Mouse (Mus musculus) stomach, postnatal 0 days (tissue): ENCODE data around the gene Rptor. TPM values are rescaled to one million over a fixed set of nuclear protein-coding genes. Genes with fewer than 3 reads are reported as not detected.

ENCODE experiments used
- ATAC-seq: fragments of 200-750 bp; cut with Nextera tagmentation; 2 replicates; pipeline ENCODE4 v1.8.0; 2017; ENCODE audit not compliant: low FRiP score, low TSS enrichment
- DNase-seq: peaks from one replicate; pipeline ENCODE4 v3.0.0-alpha.2; 2016; ENCODE audit warnings: low spot score
- H3K27ac ChIP-seq: fragments of 300-500 bp; sonication (generic); replicated peaks from 2 replicates; pipeline ENCODE4 v1.5.1; 2014; ENCODE audit warnings: mild to moderate bottlenecking, control low read depth
- H3K27me3 ChIP-seq: fragments of 300-500 bp; sonication (generic); 2 replicates; pipeline ENCODE4 v1.6.1; 2014; ENCODE audit warnings: low read length; ENCODE audit not compliant: control insufficient read depth, insufficient read depth
- H3K36me3 ChIP-seq: fragments of 300-500 bp; sonication (generic); 2 replicates; pipeline ENCODE4 v1.6.1; 2014; ENCODE audit warnings: low read length, mixed read lengths; ENCODE audit not compliant: control insufficient read depth, insufficient read depth
- H3K4me1 ChIP-seq: fragments of 300-500 bp; sonication (generic); replicated peaks from 2 replicates; pipeline ENCODE4 v1.6.1; 2014; ENCODE audit warnings: antibody characterized with exemption; ENCODE audit not compliant: control insufficient read depth, insufficient read depth
- H3K4me2 ChIP-seq: fragments of 300-500 bp; sonication (generic); replicated peaks from 2 replicates; pipeline ENCODE4 v1.6.1; 2014; ENCODE audit warnings: low read depth, mild to moderate bottlenecking, control low read depth, moderate library complexity
- H3K4me3 ChIP-seq: fragments of 300-500 bp; sonication (generic); 2 replicates; pipeline ENCODE4 v1.5.1; 2014; ENCODE audit warnings: low read depth, low read length, control low read depth
- H3K9ac ChIP-seq: fragments of 300-500 bp; sonication (generic); 2 replicates; pipeline ENCODE4 v1.6.1; 2014; ENCODE audit warnings: mild to moderate bottlenecking, low read length, control low read depth, mixed read lengths
- H3K9me3 ChIP-seq: fragments of 300-500 bp; sonication (generic); 2 replicates; pipeline ENCODE4 v1.6.1; 2016; ENCODE audit warnings: low read length; ENCODE audit not compliant: control insufficient read depth
- CTCF ChIP-seq: IDR thresholded peaks from 2 replicates; pipeline ENCODE4 v1.5.1; 2016; ENCODE audit warnings: antibody characterized with exemption, low read depth, mild to moderate bottlenecking, moderate library complexity
- EP300 ChIP-seq: optimal IDR thresholded peaks from 2 replicates; pipeline ENCODE3; 2016; ENCODE audit warnings: antibody characterized with exemption
- WGBS: fragments of 180-500 bp; shearing (Covaris S2); extraction: QIAGEN DNeasy Blood & Tissue Kit; methylation state at CpG from one replicate; pipeline ENCODE4 v1.1.7; 2014; 5-methylcytosine and 5-hydroxymethylcytosine counted together
- polyA plus RNA-seq: library from polyadenylated mRNA; unstranded; fragments of >200 nt; fragmentation: Nextera tagmentation; extraction: Ambion mirVana; gene quantifications from 2 replicates; pipeline ENCODE4 v1.2.1, GENCODE M21; 2015

The Rptor gene
- polyA plus RNA-seq, 1 experiment from 2014 or later, result 3.7 TPM

DNA sequence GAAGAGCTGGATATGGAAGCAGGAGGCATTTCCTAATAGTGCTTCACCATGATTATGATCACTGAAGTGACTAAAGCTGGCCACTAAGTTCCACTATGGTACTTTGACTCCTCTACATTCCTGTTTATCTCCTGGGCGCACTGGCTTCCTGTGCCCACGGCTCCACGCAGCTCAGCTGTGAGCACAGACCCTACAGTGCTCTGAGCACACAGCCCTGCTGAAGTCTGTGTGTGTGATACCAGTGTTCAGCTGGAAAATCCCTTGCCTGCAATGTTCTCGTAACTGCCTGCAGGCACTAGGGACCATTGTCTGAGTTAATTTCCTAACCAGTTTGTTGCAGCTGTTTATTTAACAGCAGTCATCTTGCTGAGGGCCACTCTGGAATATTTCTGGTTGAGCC lies 223.5 kb downstream of the Rptor start:
- ATAC-seq (no peak), DNase-seq (no peak)
- H3K4me2 ChIP-seq, result no peak overlapping the region
- H3K4me1 ChIP-seq, result no peaks in the 10 kb centered on the region
- H3K9me3 ChIP-seq, result no peaks in the 10 kb centered on the region
- H3K27ac ChIP-seq, result no peak overlapping the region
- 0 out of 2 replicates have a peak, but pooled peaks cover 6% of the 10 kb centered on the region for H3K36me3 ChIP-seq
- 81% methylated on average over 4 of the region's 4 CpGs for WGBS
- TF ChIP-seq CTCF, result no peak
- TF ChIP-seq EP300, result no peak
- no peak overlapping the region for H3K4me3 ChIP-seq
- H3K9ac ChIP-seq, result no peak overlapping the region
- no peaks in the 10 kb centered on the region for H3K27me3 ChIP-seq

DNA sequence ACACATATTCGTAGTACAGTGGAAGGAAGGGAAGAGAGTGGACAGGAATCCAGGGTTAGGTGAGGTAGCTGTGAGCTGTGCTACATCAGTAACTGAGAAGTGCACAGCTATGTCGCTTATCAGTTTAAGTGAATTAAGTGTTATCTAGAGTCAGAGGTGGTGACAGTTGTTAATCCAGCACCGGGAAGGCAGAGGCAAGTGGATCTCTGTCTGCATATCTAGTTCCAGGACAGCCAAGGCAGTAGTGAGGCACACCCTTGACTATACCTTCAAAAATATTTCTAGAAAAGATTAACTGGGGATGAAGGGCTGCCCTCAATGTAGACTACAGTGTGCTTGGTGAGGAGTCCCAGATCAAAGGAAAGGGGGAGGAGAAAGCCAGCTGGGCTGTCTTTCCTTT lies 226.4 kb downstream of the Rptor start:
- no peak for ATAC-seq
- 93% methylated on average over 3 of the region's 3 CpGs for WGBS
- H3K27me3 ChIP-seq, result no peaks in the 10 kb centered on the region
- H3K4me1 ChIP-seq, result no peaks in the 10 kb centered on the region
- DNase-seq, result no peak
- no peak overlapping the region for H3K4me2 ChIP-seq
- H3K4me3 ChIP-seq, result no peak overlapping the region
- H3K27ac ChIP-seq, result no peak overlapping the region
- H3K9ac ChIP-seq, result no peak overlapping the region
- H3K9me3 ChIP-seq, result no peaks in the 10 kb centered on the region
- H3K36me3 ChIP-seq, result 0 out of 2 replicates have a peak, but pooled peaks cover 3% of the 10 kb centered on the region
- TF ChIP-seq CTCF (no peak), EP300 (no peak)

DNA sequence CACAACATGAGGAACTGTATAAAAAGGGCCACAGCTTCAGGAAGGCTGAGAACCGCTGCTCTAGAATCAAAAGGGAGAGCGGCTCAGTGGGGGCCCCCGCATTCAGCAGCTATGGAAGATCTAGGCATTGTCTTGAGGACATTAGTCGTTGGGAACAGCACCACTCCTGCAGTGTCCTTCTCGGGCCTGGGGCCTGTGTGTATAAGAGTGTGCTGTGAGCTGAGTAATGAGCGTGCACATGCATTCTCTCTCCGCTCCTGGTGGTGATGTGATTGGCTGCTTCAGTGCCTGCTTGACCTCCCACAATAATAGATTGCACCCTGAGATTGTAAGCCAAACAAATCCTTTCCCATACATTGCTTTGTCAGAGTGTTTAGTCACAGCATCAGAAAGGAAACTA lies 229.0 kb downstream of the Rptor start:
- TF ChIP-seq CTCF (no peak), EP300 (no peak)
- Histone ChIP-seq H3K4me1 (no peaks in the 10 kb centered on the region), H3K36me3 (0 out of 2 replicates have a peak, but pooled peaks cover 3% of the 10 kb centered on the region), H3K9ac (no peak overlapping the region), H3K9me3 (no peaks in the 10 kb centered on the region), H3K27me3 (no peaks in the 10 kb centered on the region), H3K4me3 (no peak overlapping the region), H3K27ac (no peak overlapping the region), H3K4me2 (no peak overlapping the region)
- ATAC-seq (no peak), DNase-seq (no peak)
- WGBS, result 72% methylated on average over 7 of the region's 7 CpGs

DNA sequence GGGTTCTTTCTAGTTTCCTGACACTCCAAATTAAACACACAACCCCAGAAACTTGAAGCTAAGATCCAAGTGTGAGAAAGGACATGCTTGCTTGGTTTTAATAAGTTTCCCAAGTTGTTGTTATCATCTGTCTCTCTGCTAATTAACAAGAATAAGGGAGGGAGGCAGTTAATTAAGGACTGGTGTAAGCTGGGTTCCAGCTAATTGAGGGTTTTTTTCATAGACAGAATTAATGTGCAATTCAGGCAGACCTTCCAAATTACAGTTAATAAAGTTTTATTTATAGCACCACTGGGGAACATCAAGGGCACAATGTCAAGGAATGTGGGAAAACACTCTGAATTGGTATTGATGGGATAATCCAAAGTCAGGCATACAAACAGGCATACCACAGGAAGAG lies 230.6 kb downstream of the Rptor start:
- ATAC-seq, result no peak
- Histone ChIP-seq H3K9ac (no peak overlapping the region), H3K4me1 (no peaks in the 10 kb centered on the region), H3K36me3 (no peaks in the 10 kb centered on the region), H3K27me3 (no peaks in the 10 kb centered on the region), H3K9me3 (no peaks in the 10 kb centered on the region), H3K4me3 (no peak overlapping the region), H3K27ac (no peak overlapping the region), H3K4me2 (no peak overlapping the region)
- DNase-seq, result no peak
- TF ChIP-seq CTCF, result no peak
- TF ChIP-seq EP300, result no peak

DNA sequence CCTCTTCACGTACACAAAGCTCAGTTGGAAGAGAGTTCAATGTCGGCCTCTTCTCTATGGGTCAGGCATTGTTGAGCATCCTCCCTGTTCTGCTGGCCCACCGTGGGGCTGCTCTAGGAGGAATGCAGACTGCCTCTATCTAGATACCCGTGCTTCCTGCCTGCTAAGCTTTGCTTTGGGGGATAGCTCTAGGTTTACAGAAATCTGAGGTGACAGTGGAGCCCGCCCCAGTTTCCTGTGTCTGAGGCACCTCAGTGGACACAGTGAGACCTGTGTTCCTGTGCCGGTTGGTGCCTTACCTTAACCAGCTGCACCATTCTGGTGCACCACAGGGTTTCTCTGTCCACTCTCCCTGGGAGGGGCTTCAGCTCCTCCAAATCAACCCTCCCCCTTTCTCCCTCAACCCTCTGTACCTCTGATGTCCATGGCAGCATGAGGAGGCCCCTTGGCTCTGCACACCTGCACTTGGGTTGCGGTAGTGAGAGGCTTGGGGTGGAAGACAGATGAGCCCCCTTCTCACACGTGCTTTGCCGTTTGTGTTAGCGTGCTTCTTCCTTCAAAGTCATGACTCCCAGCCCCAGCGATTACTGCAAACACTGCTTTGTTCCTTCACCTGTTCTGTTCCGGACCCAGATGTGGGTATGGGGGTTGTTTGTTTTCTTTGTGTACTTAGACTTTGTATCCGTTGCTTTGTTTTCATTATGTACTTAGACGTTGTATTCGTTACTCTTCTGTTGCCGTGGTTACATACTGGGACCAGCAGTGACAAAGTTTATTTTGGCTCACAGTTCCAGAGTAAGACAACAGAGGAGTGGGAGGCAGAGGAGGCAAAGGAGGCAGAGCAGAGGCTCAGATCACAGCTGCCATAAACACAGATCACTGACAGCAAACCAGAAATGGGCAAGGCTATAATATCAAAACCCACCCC lies 231.4 kb downstream of the Rptor start:
- ATAC-seq (no peak), DNase-seq (no peak)
- Histone ChIP-seq H3K9me3 (no peaks in the 10 kb centered on the region), H3K27me3 (no peaks in the 10 kb centered on the region), H3K4me2 (no peak overlapping the region), H3K4me1 (no peaks in the 10 kb centered on the region), H3K27ac (no peak overlapping the region), H3K36me3 (no peaks in the 10 kb centered on the region), H3K9ac (no peak overlapping the region), H3K4me3 (no peak overlapping the region)
- WGBS, result 52% methylated on average over 16 of the region's 16 CpGs
- no peak for TF ChIP-seq CTCF
- no peak for TF ChIP-seq EP300

DNA sequence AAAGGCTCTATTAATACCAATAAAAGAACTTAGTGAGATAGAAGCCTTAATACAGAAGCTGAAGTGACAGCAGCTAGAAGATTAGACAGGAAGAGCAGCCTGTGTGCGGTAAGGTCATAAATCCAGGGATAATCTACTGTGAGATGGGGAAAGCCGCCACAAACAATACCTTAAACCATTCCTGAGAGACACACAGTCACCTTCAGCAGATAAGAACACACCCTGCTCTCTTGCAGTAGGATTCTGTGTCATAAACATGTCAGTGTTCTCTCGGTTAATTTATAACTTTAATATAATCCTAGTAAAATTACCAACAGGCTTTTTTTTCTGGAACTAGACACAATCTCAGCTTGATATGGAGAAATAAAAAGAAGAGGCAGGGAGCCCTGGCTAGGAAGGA lies 233.6 kb downstream of the Rptor start:
- Histone ChIP-seq H3K9ac (no peak overlapping the region), H3K36me3 (no peaks in the 10 kb centered on the region), H3K4me2 (no peak overlapping the region), H3K9me3 (no peaks in the 10 kb centered on the region), H3K4me3 (no peak overlapping the region), H3K27me3 (no peaks in the 10 kb centered on the region), H3K4me1 (no peaks in the 10 kb centered on the region), H3K27ac (no peak overlapping the region)
- ATAC-seq, result no peak
- TF ChIP-seq EP300, result no peak
- no peak for TF ChIP-seq CTCF
- DNase-seq, result no peak
- WGBS, result 49% methylated on average over 3 of the region's 3 CpGs
